Mouse (Mus musculus) T-cell, adult 66 days (primary cell): ENCODE results near the gene Olfr722. TPM values are rescaled to one million over a fixed set of nuclear protein-coding genes. Genes with fewer than 3 reads are reported as not detected.

Experiments
- total RNA-seq, 2 experiments: library from RNA; stranded (reverse); gene quantifications; 3 replicates in 1 of 2; 4 replicates in 1 of 2; pipeline ENCODE4 v1.2.4; 2023

The Olfr722 gene
- not detected for total RNA-seq

GRCm38 (mm10) chr14:49901899-49902298, at the start of gene Olfr722:
Olfr722 (minus strand) TSS chr14:49901999.

GRCm38 (mm10) chr14:49931687-49932086, 29.9 kb upstream of the Olfr722 start, which contains the start of gene Olfr723:
Olfr723 (minus strand) TSS chr14:49931787.

Other genes starting within 250 kb of the Olfr722 start
- gene Armh4, start 118.6 kb downstream of the Olfr722 start, total RNA-seq = not detected
- not detected for gene Olfr723, start 29.8 kb upstream of the Olfr722 start, total RNA-seq
- gene Olfr724, start 61.3 kb upstream of the Olfr722 start, total RNA-seq = not detected
- not detected for gene Olfr725, start 138.4 kb upstream of the Olfr722 start, total RNA-seq
- gene Olfr726, start 189.0 kb upstream of the Olfr722 start, total RNA-seq = not detected
- gene Olfr727, start 221.2 kb upstream of the Olfr722 start, total RNA-seq = not detected
- gene Olfr728, start 240.7 kb upstream of the Olfr722 start, total RNA-seq = not detected